Mouse (Mus musculus): Measurements from ENCODE around the gene Zfp653. TPM values are rescaled to one million over a fixed set of nuclear protein-coding genes. Genes with fewer than 3 reads are reported as not detected.

The Zfp653 gene
- total and polyA plus RNA-seq, 3 experiments, result 9.0 to 11.4 (median 10.4) TPM

GRCm38 (mm10) chr9:22016245-22016644 lies 54.9 kb downstream of the Zfp653 start:
- H3K4me2 ChIP-seq (ENCODE audit: insufficient read depth, low read depth, poor library complexity, severe bottlenecking), result no peak overlapping the region
- H3K27ac ChIP-seq (ENCODE audit: insufficient read depth, low read depth), result no peak overlapping the region
- in situ Hi-C loops (cut with MboI; ENCODE audit: low pct_ligation_motif_present, low pct_unique_long_range_greater_than_20kb, low sequenced_read_pairs) (no loop called here), dilution Hi-C loops (cut with MboI; ENCODE audit: extremely low pct_ligation_motif_present, extremely low pct_unique_long_range_greater_than_20kb, low sequenced_read_pairs) (no loop called here)
- H3K79me2 ChIP-seq (replicated peaks; ENCODE audit: control insufficient read depth, extremely low read depth, insufficient read depth, poor library complexity, severe bottlenecking), result no peaks in the 10 kb centered on the region
- no peaks in the 10 kb centered on the region for H3K9me3 ChIP-seq (replicated peaks; ENCODE audit: low read length)
- no peak for TF ChIP-seq MYC (IDR thresholded peaks at IDR 0.05; ENCODE audit: low read depth, low read length)
- no peak for TF ChIP-seq TBP (conservative IDR thresholded peaks at IDR 0.05; ENCODE audit: low read depth, low read length)
- TF ChIP-seq ELF1 (IDR thresholded peaks at IDR 0.05; ENCODE audit: low read depth, low read length), result no peak
- TF ChIP-seq ZKSCAN1 (IDR thresholded peaks at IDR 0.05; ENCODE audit: borderline replicate concordance, low read depth, low read length), result no peak
- TF ChIP-seq SIN3A (IDR thresholded peaks at IDR 0.05; ENCODE audit: low read length), result no peak
- TF ChIP-seq UBTF (IDR thresholded peaks at IDR 0.05; ENCODE audit: low read depth, low read length), result no peak
- no peak for TF ChIP-seq EP300 (IDR thresholded peaks at IDR 0.05; ENCODE audit: low read length)
- no peak for TF ChIP-seq PAX5 (IDR thresholded peaks at IDR 0.05; ENCODE audit: low read length)
- no peak for TF ChIP-seq BHLHE40 (IDR thresholded peaks at IDR 0.05; ENCODE audit: low read depth, low read length)
- no peak for TF ChIP-seq RAD21 (IDR thresholded peaks at IDR 0.05; ENCODE audit: low read depth, low read length)
- TF ChIP-seq CHD1 (IDR thresholded peaks at IDR 0.05; ENCODE audit: low read depth, low read length), result no peak
- no peak for TF ChIP-seq USF1 (IDR thresholded peaks at IDR 0.05; ENCODE audit: low read depth, low read length)
- TF ChIP-seq KAT2A (IDR thresholded peaks at IDR 0.05; ENCODE audit: insufficient replicate concordance, low read length), result no peak
- TF ChIP-seq TCF12 (IDR thresholded peaks at IDR 0.05; ENCODE audit: low read depth, low read length), result no peak
- TF ChIP-seq ZNF384 (IDR thresholded peaks at IDR 0.05; ENCODE audit: low read depth, low read length), result no peak
- TF ChIP-seq E2F4 (IDR thresholded peaks at IDR 0.05; ENCODE audit: insufficient replicate concordance, low read depth, low read length), result no peak
- TF ChIP-seq POLR2A (IDR thresholded peaks at IDR 0.05; ENCODE audit: low read depth, low read length), result no peak
- H3K27me3 ChIP-seq (replicated peaks), result no peaks in the 10 kb centered on the region
- H3K4me3 ChIP-seq (replicated peaks in 1 of 3; ENCODE audit: low read depth in 2 of 3, low read length in 2 of 3, poor library complexity in 1 of 3), result no peak overlapping the region
- no peak overlapping the region for H3K9ac ChIP-seq (ENCODE audit: insufficient read depth, low read depth)
- H3K36me3 ChIP-seq (replicated peaks in 1 of 2; ENCODE audit: control insufficient read depth in 1 of 2, insufficient read depth in 1 of 2, low read length in 1 of 2), result peaks cover 33 to 45% of the 10 kb centered on the region in 2 experiments
- DNase-seq (ENCODE audit: extremely low read depth), result no peak
- H3K4me1 ChIP-seq (ENCODE audit: control insufficient read depth in 1 of 2, insufficient read depth in 2 of 2), result 0 out of 4 replicates have a peak, but pooled peaks cover 0 to 2% of the 10 kb centered on the region in 2 experiments

GRCm38 (mm10) chr9:22012731-22013130 lies 58.4 kb downstream of the Zfp653 start:
- Histone ChIP-seq H3K4me1 (ENCODE audit: control insufficient read depth in 1 of 2, insufficient read depth in 2 of 2) (peaks cover 3 to 18% of the 10 kb centered on the region in 2 experiments; a peak in 3 of 4 replicates), H3K27me3 (replicated peaks) (no peaks in the 10 kb centered on the region), H3K27ac (ENCODE audit: insufficient read depth, low read depth) (no peak overlapping the region), H3K4me2 (ENCODE audit: insufficient read depth, low read depth, poor library complexity, severe bottlenecking) (no peak overlapping the region), H3K4me3 (replicated peaks in 1 of 3; ENCODE audit: low read depth in 2 of 3, low read length in 2 of 3, poor library complexity in 1 of 3) (no peak overlapping the region), H3K36me3 (replicated peaks in 1 of 2; ENCODE audit: control insufficient read depth in 1 of 2, insufficient read depth in 1 of 2, low read length in 1 of 2) (peaks cover 67 to 80% of the 10 kb centered on the region in 2 experiments), H3K9ac (ENCODE audit: insufficient read depth, low read depth) (no peak overlapping the region), H3K79me2 (replicated peaks; ENCODE audit: control insufficient read depth, extremely low read depth, insufficient read depth, poor library complexity, severe bottlenecking) (no peaks in the 10 kb centered on the region), H3K9me3 (replicated peaks; ENCODE audit: low read length) (no peaks in the 10 kb centered on the region)
- dilution Hi-C loops (cut with MboI; ENCODE audit: extremely low pct_ligation_motif_present, extremely low pct_unique_long_range_greater_than_20kb, low sequenced_read_pairs), result no loop called here
- TF ChIP-seq BHLHE40 (IDR thresholded peaks at IDR 0.05; ENCODE audit: low read depth, low read length), result no peak
- no peak for TF ChIP-seq TBP (conservative IDR thresholded peaks at IDR 0.05; ENCODE audit: low read depth, low read length)
- no peak for TF ChIP-seq ELF1 (IDR thresholded peaks at IDR 0.05; ENCODE audit: low read depth, low read length)
- TF ChIP-seq GABPA (IDR thresholded peaks at IDR 0.05; ENCODE audit: insufficient replicate concordance, low read depth, low read length), result no peak
- TF ChIP-seq MAZ (IDR thresholded peaks at IDR 0.05; ENCODE audit: low read depth, low read length), result no peak
- TF ChIP-seq POLR2A (IDR thresholded peaks at IDR 0.05; ENCODE audit: low read depth, low read length), result no peak
- TF ChIP-seq POLR2AphosphoS2 (IDR thresholded peaks at IDR 0.05; ENCODE audit: low read depth, low read length), result no peak
- no peak for TF ChIP-seq CHD1 (IDR thresholded peaks at IDR 0.05; ENCODE audit: low read depth, low read length)
- no peak for TF ChIP-seq IRF4 (IDR thresholded peaks at IDR 0.05; ENCODE audit: low read depth, low read length)
- TF ChIP-seq CHD2 (IDR thresholded peaks at IDR 0.05; ENCODE audit: low read length), result no peak
- TF ChIP-seq ZMIZ1 (IDR thresholded peaks at IDR 0.05; ENCODE audit: low read depth, low read length), result no peak
- DNase-seq (ENCODE audit: extremely low read depth), result no peak
- in situ Hi-C loops (cut with MboI; ENCODE audit: low pct_ligation_motif_present, low pct_unique_long_range_greater_than_20kb, low sequenced_read_pairs), result no loop called here
